Mouse (Mus musculus): ENCODE results near the gene Gtf3c6. TPM values are rescaled to one million over a fixed set of nuclear protein-coding genes. Genes with fewer than 3 reads are reported as not detected.

Gene Gtf3c6
- polyA plus RNA-seq, 1 experiment from 2014 or later: 84.6 TPM

DNA sequence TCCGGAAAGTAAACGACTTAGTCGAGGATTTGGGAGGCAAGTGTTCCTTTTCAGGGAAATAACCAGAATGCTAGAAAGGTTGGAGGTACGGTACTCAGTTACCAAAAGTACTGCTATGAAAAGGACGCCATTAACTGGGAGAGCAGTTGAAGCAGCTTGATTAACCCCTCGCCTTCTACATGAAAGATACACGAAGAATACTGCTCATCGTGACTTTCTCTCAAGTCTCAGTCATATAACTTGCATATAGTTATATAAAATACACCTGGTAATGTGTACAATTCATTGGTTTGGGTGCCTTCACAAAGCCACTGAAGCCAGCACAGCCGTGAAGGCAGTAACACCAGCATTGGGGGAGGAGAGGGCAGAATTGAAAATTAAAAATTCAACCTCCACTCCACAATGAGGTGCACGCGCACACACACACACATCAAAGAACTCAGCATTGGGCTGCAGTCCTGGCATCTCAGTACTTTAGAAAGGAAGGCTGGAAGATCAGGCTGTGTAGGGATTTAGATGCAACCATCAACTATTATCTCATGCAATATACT is 10.7 kb downstream of the Gtf3c6 start:
- Histone ChIP-seq H3K9me3 (ENCODE audit: control insufficient read depth, low read length) (no peaks in the 10 kb centered on the region), H3K4me1 (ENCODE audit: control insufficient read depth, insufficient read depth, low read length) (0 out of 2 replicates have a peak, but pooled peaks cover 2% of the 10 kb centered on the region), H3K27me3 (ENCODE audit: control insufficient read depth, insufficient read depth, low read length) (no peaks in the 10 kb centered on the region), H3K9ac (replicated peaks; ENCODE audit: low read depth, low read length) (peak overlapping the region; percentile 46; the same call in 1 of the 2 replicates), H3K4me3 (ENCODE audit: low read depth, low read length) (peak overlapping the region; percentile 81), H3K27ac (ENCODE audit: low read depth, low read length) (peak overlapping the region; percentile 83), H3K36me3 (ENCODE audit: control insufficient read depth, insufficient read depth, low read length) (peaks cover 30% of the 10 kb centered on the region), H3K4me2 (ENCODE audit: low read depth, low read length) (peak overlapping the region; percentile 73)
- peak; percentile 55 for ATAC-seq (ENCODE audit: low read depth)
- WGBS: 34% methylated on average over 11 of the region's 11 CpGs

DNA sequence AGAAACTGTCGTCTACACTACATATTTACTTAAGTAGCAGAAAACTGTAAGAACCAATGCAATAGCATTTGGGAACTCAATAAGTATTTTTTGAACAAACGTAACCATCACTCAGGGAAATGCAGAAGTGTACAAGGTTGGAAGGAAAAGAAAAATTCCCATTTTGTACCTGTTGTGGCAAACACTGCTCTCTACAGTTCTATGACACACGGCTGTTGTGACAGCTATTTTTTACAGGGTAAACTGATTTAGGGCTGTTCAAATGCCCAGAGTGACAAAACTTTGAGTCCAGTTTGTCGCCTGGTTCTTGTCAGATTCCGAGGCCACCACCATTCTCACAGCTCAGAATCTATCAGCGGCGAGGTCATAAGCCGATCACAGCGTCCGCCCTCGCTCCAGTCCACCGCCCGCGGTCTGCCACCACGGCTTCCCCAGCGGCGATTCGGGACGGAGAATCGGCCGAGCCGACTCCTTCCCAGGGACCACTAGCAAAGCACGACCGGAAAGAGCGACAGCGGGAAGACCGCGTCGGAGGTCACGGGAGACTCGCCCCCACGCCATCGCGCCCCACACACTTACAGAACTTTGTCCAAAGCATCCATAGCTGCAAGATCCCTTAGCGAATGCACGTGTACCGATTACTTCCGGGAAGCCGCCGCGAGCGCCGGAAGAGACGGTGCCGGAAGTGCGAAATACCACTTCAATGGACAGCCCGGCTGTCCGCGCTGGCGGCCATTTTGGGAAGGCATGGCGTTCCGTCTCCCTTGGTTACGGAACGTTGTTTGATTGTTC is 11.3 kb downstream of the Gtf3c6 start, which contains the start of gene Rpf2:
Rpf2 (minus strand) TSS at position 663 of the 792 bp plus-strand sequence.
- peak within 1 kb of the TSS; percentile 60 for H3K9ac ChIP-seq (replicated peaks; ENCODE audit: low read depth, low read length)
- no peaks in the 10 kb centered on the region for H3K9me3 ChIP-seq (ENCODE audit: control insufficient read depth, low read length)
- H3K36me3 ChIP-seq (ENCODE audit: control insufficient read depth, insufficient read depth, low read length): peaks cover 23% of the 10 kb centered on the region
- peak within 1 kb of the TSS; percentile 73 for H3K4me2 ChIP-seq (ENCODE audit: low read depth, low read length)
- 0 out of 2 replicates have a peak, but pooled peaks cover 2% of the 10 kb centered on the region for H3K4me1 ChIP-seq (ENCODE audit: control insufficient read depth, insufficient read depth, low read length)
- peak within 1 kb of the TSS; percentile 83 for H3K27ac ChIP-seq (ENCODE audit: low read depth, low read length)
- peak within 1 kb of the TSS; percentile 81 for H3K4me3 ChIP-seq (ENCODE audit: low read depth, low read length)
- no peaks in the 10 kb centered on the region for H3K27me3 ChIP-seq (ENCODE audit: control insufficient read depth, insufficient read depth, low read length)
- ATAC-seq (ENCODE audit: low read depth): peak; percentile 95
- WGBS: under 1% methylated on average over 54 of the region's 54 CpGs

DNA sequence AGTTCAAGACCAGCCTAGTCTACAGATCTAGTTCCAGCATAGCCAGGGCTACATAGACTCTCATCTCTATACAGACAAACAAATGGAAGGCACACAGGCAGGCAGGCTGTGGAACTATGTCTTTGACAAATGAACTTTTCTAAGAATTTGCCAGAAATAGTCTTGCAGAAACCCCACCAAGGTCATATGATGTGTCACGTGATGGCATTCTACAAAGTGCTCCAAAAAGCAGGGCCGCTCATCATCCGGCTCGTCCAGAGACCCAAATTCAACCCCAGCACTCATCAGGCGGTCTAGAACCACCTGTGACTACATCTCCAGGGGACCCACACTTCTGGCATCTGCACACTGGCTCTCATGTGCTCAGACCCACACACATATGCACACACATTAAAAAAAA is 20.1 kb downstream of the Gtf3c6 start:
- Histone ChIP-seq H3K4me3 (ENCODE audit: low read depth, low read length) (no peak overlapping the region), H3K9me3 (ENCODE audit: control insufficient read depth, low read length) (no peaks in the 10 kb centered on the region), H3K27ac (ENCODE audit: low read depth, low read length) (no peak overlapping the region), H3K4me2 (ENCODE audit: low read depth, low read length) (no peak overlapping the region), H3K27me3 (ENCODE audit: control insufficient read depth, insufficient read depth, low read length) (no peaks in the 10 kb centered on the region), H3K4me1 (ENCODE audit: control insufficient read depth, insufficient read depth, low read length) (no peaks in the 10 kb centered on the region), H3K9ac (replicated peaks; ENCODE audit: low read depth, low read length) (no peak overlapping the region), H3K36me3 (ENCODE audit: control insufficient read depth, insufficient read depth, low read length) (peaks cover 15% of the 10 kb centered on the region)
- 97% methylated on average over 5 of the region's 5 CpGs for WGBS
- ATAC-seq (ENCODE audit: low read depth): no peak

DNA sequence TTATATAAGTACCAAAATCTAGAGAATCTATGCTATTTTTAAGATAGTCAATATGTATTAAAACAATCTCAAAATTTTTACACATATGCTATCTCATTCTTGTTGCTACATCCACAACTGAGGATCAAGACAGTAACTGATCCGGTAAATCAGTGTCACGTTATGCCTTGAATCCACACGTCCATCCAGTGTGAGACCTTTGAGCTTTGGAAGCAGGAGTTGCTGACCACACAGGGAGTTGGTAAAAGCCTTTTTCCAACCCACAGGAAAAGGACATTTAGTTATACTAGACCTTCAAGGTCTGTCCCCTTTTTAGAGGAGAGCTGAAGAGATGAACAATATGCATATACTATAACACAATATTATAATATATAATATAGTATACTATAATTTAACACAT is 24.7 kb downstream of the Gtf3c6 start:
- H3K36me3 ChIP-seq (ENCODE audit: control insufficient read depth, insufficient read depth, low read length): peaks cover 19% of the 10 kb centered on the region
- 89% methylated on average over 3 of the region's 3 CpGs for WGBS

DNA sequence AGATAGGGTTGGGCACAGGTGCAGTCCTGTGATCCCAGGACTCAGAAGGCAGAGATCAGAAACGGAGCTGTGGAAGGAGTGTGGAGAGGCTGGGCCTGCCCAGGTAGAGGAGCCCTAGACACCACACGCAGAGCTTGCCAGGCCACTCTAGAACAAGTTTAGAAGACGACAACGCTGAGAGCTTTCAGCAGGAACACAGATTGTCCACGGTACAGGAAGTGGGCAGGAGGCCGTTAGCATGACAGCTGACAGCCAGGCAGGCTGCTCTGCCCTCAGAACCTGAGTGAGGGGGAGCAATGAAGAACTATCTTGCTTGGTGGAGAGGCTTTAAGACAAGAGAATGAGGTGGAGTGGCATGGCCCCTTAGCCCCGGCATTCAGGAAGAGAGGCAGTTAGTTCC is 25.5 kb downstream of the Gtf3c6 start:
- H3K27ac ChIP-seq (ENCODE audit: low read depth, low read length): no peak overlapping the region
- no peaks in the 10 kb centered on the region for H3K27me3 ChIP-seq (ENCODE audit: control insufficient read depth, insufficient read depth, low read length)
- no peaks in the 10 kb centered on the region for H3K4me1 ChIP-seq (ENCODE audit: control insufficient read depth, insufficient read depth, low read length)
- H3K4me3 ChIP-seq (ENCODE audit: low read depth, low read length): no peak overlapping the region
- no peak overlapping the region for H3K4me2 ChIP-seq (ENCODE audit: low read depth, low read length)
- peaks cover 19% of the 10 kb centered on the region; the same call in 1 of the 2 replicates for H3K36me3 ChIP-seq (ENCODE audit: control insufficient read depth, insufficient read depth, low read length)
- no peaks in the 10 kb centered on the region for H3K9me3 ChIP-seq (ENCODE audit: control insufficient read depth, low read length)
- H3K9ac ChIP-seq (replicated peaks; ENCODE audit: low read depth, low read length): no peak overlapping the region
- 96% methylated on average over 7 of the region's 7 CpGs for WGBS
- no peak for ATAC-seq (ENCODE audit: low read depth)

More for the DNA sequence above, 24.7 kb downstream of the Gtf3c6 start:
- H3K9me3 ChIP-seq (ENCODE audit: control insufficient read depth, low read length): no peaks in the 10 kb centered on the region
- no peak overlapping the region for H3K4me2 ChIP-seq (ENCODE audit: low read depth, low read length)
- H3K4me1 ChIP-seq (ENCODE audit: control insufficient read depth, insufficient read depth, low read length): no peaks in the 10 kb centered on the region
- H3K27me3 ChIP-seq (ENCODE audit: control insufficient read depth, insufficient read depth, low read length): no peaks in the 10 kb centered on the region
- ATAC-seq (ENCODE audit: low read depth): no peak
- H3K9ac ChIP-seq (replicated peaks; ENCODE audit: low read depth, low read length): no peak overlapping the region
- H3K4me3 ChIP-seq (ENCODE audit: low read depth, low read length): no peak overlapping the region
- no peak overlapping the region for H3K27ac ChIP-seq (ENCODE audit: low read depth, low read length)

DNA sequence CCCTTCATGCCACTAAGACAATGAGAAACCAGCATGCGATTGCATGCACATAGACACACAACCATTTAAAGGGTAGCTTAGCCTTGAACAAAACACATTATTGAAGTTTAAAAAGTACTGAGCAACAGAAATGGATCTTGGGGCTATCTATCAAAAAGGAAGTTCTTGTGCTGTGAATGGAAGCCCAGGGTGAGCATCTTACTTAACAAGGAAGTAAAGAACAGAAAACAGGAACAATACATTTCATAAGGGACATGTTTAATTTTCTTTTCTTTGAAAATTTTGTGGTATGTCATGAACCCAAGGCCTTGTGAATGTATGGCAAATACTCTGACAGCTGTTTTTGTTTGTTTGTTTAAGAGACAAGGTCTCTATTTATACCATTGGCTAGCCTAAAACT is 28.2 kb downstream of the Gtf3c6 start:
- Histone ChIP-seq H3K36me3 (ENCODE audit: control insufficient read depth, insufficient read depth, low read length) (peaks cover 31% of the 10 kb centered on the region), H3K9me3 (ENCODE audit: control insufficient read depth, low read length) (no peaks in the 10 kb centered on the region), H3K4me3 (ENCODE audit: low read depth, low read length) (no peak overlapping the region), H3K4me1 (ENCODE audit: control insufficient read depth, insufficient read depth, low read length) (no peaks in the 10 kb centered on the region), H3K27me3 (ENCODE audit: control insufficient read depth, insufficient read depth, low read length) (no peaks in the 10 kb centered on the region), H3K4me2 (ENCODE audit: low read depth, low read length) (no peak overlapping the region), H3K9ac (replicated peaks; ENCODE audit: low read depth, low read length) (no peak overlapping the region), H3K27ac (ENCODE audit: low read depth, low read length) (no peak overlapping the region)
- no peak for ATAC-seq (ENCODE audit: low read depth)
- WGBS: 90% methylated on average over 1 of the region's 1 CpGs

DNA sequence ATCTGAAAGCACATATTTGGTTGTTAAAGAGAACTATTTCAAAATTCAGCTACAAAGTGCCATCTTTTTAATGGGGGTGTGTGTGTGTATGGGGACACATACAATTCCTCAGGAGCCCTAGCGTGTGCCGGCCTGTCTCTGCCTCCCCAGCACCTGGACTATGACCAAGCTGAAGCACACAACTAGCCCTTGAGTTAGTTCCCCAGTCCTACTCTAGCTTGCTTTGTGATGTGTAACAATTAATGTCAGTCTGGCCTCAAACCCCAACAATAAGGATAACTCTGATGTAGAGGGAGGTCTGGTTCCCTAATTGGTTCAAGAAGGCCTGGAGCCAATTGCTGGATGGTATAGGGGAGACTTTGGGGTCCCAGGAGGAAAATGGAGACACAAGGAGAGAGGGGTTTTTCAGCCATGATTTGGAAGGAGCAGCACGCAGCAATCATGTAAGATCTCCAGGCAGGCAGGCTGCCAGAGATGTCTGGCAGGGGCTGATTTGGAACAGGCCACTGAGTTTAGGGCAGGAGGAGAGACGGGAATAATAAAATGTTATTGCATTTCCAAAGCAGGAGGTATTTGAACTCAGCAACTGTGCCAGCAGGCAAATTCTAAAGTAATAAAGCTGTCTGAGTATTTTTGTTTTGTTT is 30.1 kb downstream of the Gtf3c6 start:
- H3K9ac ChIP-seq (replicated peaks; ENCODE audit: low read depth, low read length): no peak overlapping the region
- no peak overlapping the region for H3K4me2 ChIP-seq (ENCODE audit: low read depth, low read length)
- no peaks in the 10 kb centered on the region for H3K4me1 ChIP-seq (ENCODE audit: control insufficient read depth, insufficient read depth, low read length)
- no peak overlapping the region for H3K27ac ChIP-seq (ENCODE audit: low read depth, low read length)
- no peaks in the 10 kb centered on the region for H3K9me3 ChIP-seq (ENCODE audit: control insufficient read depth, low read length)
- no peaks in the 10 kb centered on the region for H3K27me3 ChIP-seq (ENCODE audit: control insufficient read depth, insufficient read depth, low read length)
- H3K36me3 ChIP-seq (ENCODE audit: control insufficient read depth, insufficient read depth, low read length): peaks cover 23% of the 10 kb centered on the region
- no peak overlapping the region for H3K4me3 ChIP-seq (ENCODE audit: low read depth, low read length)
- WGBS: 74% methylated on average over 4 of the region's 4 CpGs
- no peak; the same call in 1 of the 2 replicates for ATAC-seq (ENCODE audit: low read depth)

DNA sequence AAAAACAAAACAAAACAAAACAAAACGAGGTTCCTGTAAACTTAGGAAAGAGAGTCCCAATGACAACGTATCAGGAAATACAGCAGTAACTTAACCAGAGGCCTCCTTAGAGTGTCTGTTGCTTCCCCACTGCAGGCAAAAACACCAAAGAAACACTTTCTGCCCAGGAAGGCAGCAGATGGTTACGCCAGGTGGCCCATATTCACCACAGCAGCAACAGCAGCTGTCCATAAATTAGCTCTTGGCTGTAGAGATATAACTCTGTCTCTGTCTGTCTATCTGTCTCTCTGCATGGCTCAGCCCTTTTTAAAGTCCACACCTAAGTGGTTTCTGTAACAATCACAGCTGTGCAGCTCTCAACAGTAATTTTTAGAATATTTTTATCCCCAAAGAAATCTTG is 39.0 kb downstream of the Gtf3c6 start:
- H3K4me1 ChIP-seq (ENCODE audit: control insufficient read depth, insufficient read depth, low read length): no peaks in the 10 kb centered on the region
- H3K4me2 ChIP-seq (ENCODE audit: low read depth, low read length): no peak overlapping the region
- WGBS: 67% methylated on average over 3 of the region's 3 CpGs
- H3K9ac ChIP-seq (replicated peaks; ENCODE audit: low read depth, low read length): no peak overlapping the region
- H3K27me3 ChIP-seq (ENCODE audit: control insufficient read depth, insufficient read depth, low read length): no peaks in the 10 kb centered on the region
- no peak for ATAC-seq (ENCODE audit: low read depth)
- H3K36me3 ChIP-seq (ENCODE audit: control insufficient read depth, insufficient read depth, low read length): peaks cover 4% of the 10 kb centered on the region; the same call in 1 of the 2 replicates
- no peaks in the 10 kb centered on the region for H3K9me3 ChIP-seq (ENCODE audit: control insufficient read depth, low read length)
- no peak overlapping the region for H3K4me3 ChIP-seq (ENCODE audit: low read depth, low read length)
- H3K27ac ChIP-seq (ENCODE audit: low read depth, low read length): no peak overlapping the region
